Mouse (Mus musculus) embryonic facial prominence, embryonic 10.5 days (tissue): ENCODE measurements around the gene Pomp. TPM values are rescaled to one million over a fixed set of nuclear protein-coding genes. Genes with fewer than 3 reads are reported as not detected.
A peak's percentile ranks its signal among the peaks of the same experiment; 100 is the strongest.

Source experiments
- DNase-seq: peaks from one replicate; pipeline ENCODE4 v3.0.0-alpha.2; 2017; ENCODE audit warnings: low spot score
- H3K27ac ChIP-seq: fragments of 300-500 bp; sonication (generic); replicated peaks from 2 replicates; pipeline ENCODE4 v1.5.1; 2016; ENCODE audit warnings: mild to moderate bottlenecking
- H3K27me3 ChIP-seq: fragments of 300-500 bp; sonication (generic); replicated peaks from 2 replicates; pipeline ENCODE4 v1.6.1; 2016; ENCODE audit warnings: low read depth, mild to moderate bottlenecking; ENCODE audit not compliant: poor library complexity, severe bottlenecking
- H3K36me3 ChIP-seq: fragments of 300-500 bp; sonication (generic); replicated peaks from 2 replicates; pipeline ENCODE4 v1.6.1; 2016; ENCODE audit warnings: mild to moderate bottlenecking, moderate library complexity
- H3K4me1 ChIP-seq: fragments of 300-500 bp; sonication (generic); 2 replicates; pipeline ENCODE4 v1.6.1; 2016
- H3K4me3 ChIP-seq: fragments of 300-500 bp; sonication (generic); 2 replicates; pipeline ENCODE4 v1.5.1; 2016; ENCODE audit warnings: mild to moderate bottlenecking, moderate library complexity
- H3K9me3 ChIP-seq: fragments of 300-500 bp; sonication (generic); 2 replicates; pipeline ENCODE4 v1.6.1; 2016; ENCODE audit warnings: mild to moderate bottlenecking
- WGBS: fragments of 180-500 bp; shearing (Covaris S2); methylation state at CpG from one replicate; pipeline ENCODE4 v1.1.7; 2016; 5-methylcytosine and 5-hydroxymethylcytosine counted together
- polyA plus RNA-seq: library from polyadenylated mRNA; unstranded; fragments of >200 nt; fragmentation: Nextera tagmentation; extraction: Ambion mirVana; gene quantifications from 2 replicates; pipeline ENCODE4 v1.2.1, GENCODE M21; 2016

Gene Pomp
- polyA plus RNA-seq, 1 experiment from 2014 or later = 513 TPM

GRCm38 (mm10) chr5:147871091-147871820 is 11.0 kb downstream of the Pomp start:
- Histone ChIP-seq H3K4me3 (no peak overlapping the region), H3K9me3 (no peaks in the 10 kb centered on the region), H3K4me1 (no peaks in the 10 kb centered on the region), H3K36me3 (peaks cover 100% of the 10 kb centered on the region), H3K27me3 (no peaks in the 10 kb centered on the region), H3K27ac (no peak overlapping the region)
- WGBS = 90% methylated on average over 15 of the region's 15 CpGs
- no peak for DNase-seq

GRCm38 (mm10) chr5:147874491-147875065 is 14.3 kb downstream of the Pomp start:
- Histone ChIP-seq H3K27ac (no peak overlapping the region), H3K36me3 (peaks cover 100% of the 10 kb centered on the region), H3K4me1 (no peaks in the 10 kb centered on the region), H3K27me3 (no peaks in the 10 kb centered on the region), H3K4me3 (no peak overlapping the region), H3K9me3 (no peaks in the 10 kb centered on the region)
- 95% methylated on average over 18 of the region's 18 CpGs for WGBS
- DNase-seq = no peak

GRCm38 (mm10) chr5:147875210-147875609 is 14.9 kb downstream of the Pomp start:
- Histone ChIP-seq H3K36me3 (peaks cover 100% of the 10 kb centered on the region), H3K27me3 (no peaks in the 10 kb centered on the region), H3K4me3 (no peak overlapping the region), H3K27ac (no peak overlapping the region), H3K4me1 (no peaks in the 10 kb centered on the region), H3K9me3 (no peaks in the 10 kb centered on the region)
- 95% methylated on average over 8 of the region's 8 CpGs for WGBS
- no peak for DNase-seq

- peaks cover 93% of the 10 kb centered on the region for H3K36me3 ChIP-seq
- H3K4me3 ChIP-seq = no peak overlapping the region
- no peaks in the 10 kb centered on the region for H3K27me3 ChIP-seq
- WGBS = 87% methylated on average over 6 of the region's 6 CpGs
- H3K4me1 ChIP-seq = no peaks in the 10 kb centered on the region
- peak; percentile 14 for DNase-seq
- H3K27ac ChIP-seq = no peak overlapping the region
- no peaks in the 10 kb centered on the region for H3K9me3 ChIP-seq
Measured at GRCm38 (mm10) chr5:147877520-147877919, 17.3 kb downstream of the Pomp start.

GRCm38 (mm10) chr5:147879971-147880682 is 19.9 kb downstream of the Pomp start:
- Histone ChIP-seq H3K27me3 (no peaks in the 10 kb centered on the region), H3K27ac (no peak overlapping the region), H3K36me3 (peaks cover 74% of the 10 kb centered on the region), H3K4me1 (no peaks in the 10 kb centered on the region), H3K4me3 (no peak overlapping the region), H3K9me3 (no peaks in the 10 kb centered on the region)
- WGBS = 86% methylated on average over 17 of the region's 17 CpGs
- no peak for DNase-seq

GRCm38 (mm10) chr5:147883581-147883980 is 23.3 kb downstream of the Pomp start:
- H3K9me3 ChIP-seq = no peaks in the 10 kb centered on the region
- WGBS = 93% methylated on average over 6 of the region's 6 CpGs
- no peak overlapping the region for H3K4me3 ChIP-seq
- H3K4me1 ChIP-seq = no peaks in the 10 kb centered on the region
- H3K27me3 ChIP-seq = no peaks in the 10 kb centered on the region
- no peak for DNase-seq
- H3K36me3 ChIP-seq = peaks cover 40% of the 10 kb centered on the region
- no peak overlapping the region for H3K27ac ChIP-seq

GRCm38 (mm10) chr5:147888313-147889297 is 28.3 kb downstream of the Pomp start:
- Histone ChIP-seq H3K9me3 (no peaks in the 10 kb centered on the region), H3K4me3 (no peak overlapping the region), H3K36me3 (peaks cover 2% of the 10 kb centered on the region; the same call in 1 of the 2 replicates), H3K4me1 (peaks cover 10% of the 10 kb centered on the region), H3K27me3 (peaks cover 21% of the 10 kb centered on the region), H3K27ac (no peak overlapping the region)
- WGBS = 87% methylated on average over 10 of the region's 12 CpGs
- DNase-seq = no peak

GRCm38 (mm10) chr5:147892735-147893134 is 32.5 kb downstream of the Pomp start:
- H3K4me3 ChIP-seq = no peak overlapping the region
- no peaks in the 10 kb centered on the region for H3K9me3 ChIP-seq
- peaks cover 42% of the 10 kb centered on the region for H3K27me3 ChIP-seq
- 30% methylated on average over 6 of the region's 6 CpGs for WGBS
- H3K4me1 ChIP-seq = peaks cover 25% of the 10 kb centered on the region
- no peaks in the 10 kb centered on the region for H3K36me3 ChIP-seq
- no peak overlapping the region for H3K27ac ChIP-seq
- no peak for DNase-seq

GRCm38 (mm10) chr5:147893143-147893542 is 32.9 kb downstream of the Pomp start:
- peaks cover 42% of the 10 kb centered on the region for H3K27me3 ChIP-seq
- H3K9me3 ChIP-seq = no peaks in the 10 kb centered on the region
- H3K36me3 ChIP-seq = no peaks in the 10 kb centered on the region
- no peak for DNase-seq
- WGBS = 13% methylated on average over 9 of the region's 9 CpGs
- H3K4me1 ChIP-seq = peaks cover 25% of the 10 kb centered on the region
- H3K27ac ChIP-seq = no peak overlapping the region
- H3K4me3 ChIP-seq = no peak overlapping the region

GRCm38 (mm10) chr5:147893766-147894454 is 33.6 kb downstream of the Pomp start:
- Histone ChIP-seq H3K27ac (no peak overlapping the region), H3K9me3 (no peaks in the 10 kb centered on the region), H3K4me3 (peak overlapping the region; percentile 74), H3K27me3 (peaks cover 42% of the 10 kb centered on the region), H3K36me3 (no peaks in the 10 kb centered on the region), H3K4me1 (peaks cover 25% of the 10 kb centered on the region)
- 3% methylated on average over 25 of the region's 25 CpGs for WGBS
- no peak for DNase-seq

- Histone ChIP-seq H3K36me3 (no peaks in the 10 kb centered on the region), H3K4me1 (peaks cover 25% of the 10 kb centered on the region), H3K27ac (peak within 1 kb of the TSS; percentile 24; the same call in 1 of the 2 replicates), H3K9me3 (no peaks in the 10 kb centered on the region), H3K4me3 (peak within 1 kb of the TSS; percentile 74), H3K27me3 (peaks cover 42% of the 10 kb centered on the region)
- WGBS = under 1% methylated on average over 47 of the region's 47 CpGs
- DNase-seq = peak; percentile 96
Measured at GRCm38 (mm10) chr5:147894455-147895076, 34.3 kb downstream of the Pomp start, which contains the start of gene Slc46a3. Slc46a3 (minus strand) TSS chr5:147894815.
